Mouse (Mus musculus): ENCODE data around the gene Tmem141. TPM values are rescaled to one million over a fixed set of nuclear protein-coding genes. Genes with fewer than 3 reads are reported as not detected.
A peak's percentile ranks its signal among the peaks of the same experiment; 100 is the strongest.

The Tmem141 gene
- total RNA-seq, 4 experiments from 2014 or later = 14.9 to 24.0 (median 16.6) TPM

DNA sequence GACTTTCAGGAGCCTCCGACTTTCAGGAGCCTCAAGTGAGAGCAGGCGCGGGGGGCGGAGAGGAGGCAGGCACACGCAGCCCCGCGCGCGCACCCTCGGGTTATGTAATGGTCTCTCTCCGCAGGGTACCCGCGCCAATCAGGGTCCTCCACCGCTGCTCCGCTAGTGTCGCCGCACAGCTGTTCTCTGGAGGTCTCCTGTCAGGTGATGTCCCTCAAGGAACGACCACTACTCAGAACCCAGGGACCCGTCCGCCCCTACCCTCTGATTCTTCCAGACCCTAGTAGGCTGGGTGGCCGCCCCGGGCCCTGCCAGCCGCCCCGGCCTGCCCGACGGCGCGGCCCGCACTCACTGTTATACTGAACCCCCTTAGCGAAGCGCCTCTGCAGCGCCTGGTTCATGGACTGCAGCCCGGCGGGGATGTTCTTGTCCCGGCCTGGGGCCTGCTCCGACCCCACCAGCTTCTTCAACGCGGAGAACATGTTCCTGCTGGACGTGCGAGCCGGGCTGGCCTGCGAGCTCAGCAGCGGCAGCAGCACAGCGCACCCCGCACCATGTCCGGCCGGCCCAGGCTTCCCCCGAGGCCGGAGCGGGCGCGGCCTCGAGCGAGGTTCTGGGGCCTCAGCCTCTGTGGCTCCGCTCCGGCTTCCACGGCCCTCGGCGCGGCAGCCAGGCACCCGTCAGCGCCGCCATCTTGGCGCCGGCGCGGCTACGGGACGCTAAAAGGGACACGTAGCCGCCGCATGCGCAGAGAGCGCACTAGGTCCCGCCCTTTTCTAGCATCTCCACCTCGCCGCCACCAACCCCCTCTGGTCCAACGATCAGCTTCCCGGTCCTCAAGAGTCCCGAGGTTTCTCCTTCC, 13.8 kb downstream of the Tmem141 start, which contains the start of gene Rabl6:
Rabl6 (minus strand) TSS at position 761 of the 862 bp plus-strand sequence.
- peak; percentile 76 to 91 for DNase-seq (ENCODE audit: low spot score in 2 of 2)

DNA sequence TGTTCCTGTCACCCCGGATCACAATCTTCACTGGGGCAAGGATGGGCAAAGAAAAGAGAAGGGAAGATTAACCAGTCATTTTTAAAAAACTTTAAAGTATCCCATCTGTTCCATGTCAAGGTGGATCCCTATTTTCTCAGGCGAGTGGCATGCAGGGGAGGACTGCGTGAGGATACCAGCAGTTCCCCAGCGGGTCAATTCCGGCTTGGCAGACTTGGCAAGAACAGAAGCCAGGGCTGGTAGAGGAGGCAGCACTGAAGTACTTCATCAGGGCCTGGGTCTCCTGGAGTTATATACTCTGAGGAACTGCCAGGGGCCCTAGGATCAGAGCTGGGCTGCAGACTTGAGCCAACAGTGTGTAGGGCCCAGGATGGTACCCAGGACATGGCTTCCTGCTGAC, 19.3 kb downstream of the Tmem141 start:
- DNase-seq (ENCODE audit: low spot score in 2 of 2) = no peak

DNA sequence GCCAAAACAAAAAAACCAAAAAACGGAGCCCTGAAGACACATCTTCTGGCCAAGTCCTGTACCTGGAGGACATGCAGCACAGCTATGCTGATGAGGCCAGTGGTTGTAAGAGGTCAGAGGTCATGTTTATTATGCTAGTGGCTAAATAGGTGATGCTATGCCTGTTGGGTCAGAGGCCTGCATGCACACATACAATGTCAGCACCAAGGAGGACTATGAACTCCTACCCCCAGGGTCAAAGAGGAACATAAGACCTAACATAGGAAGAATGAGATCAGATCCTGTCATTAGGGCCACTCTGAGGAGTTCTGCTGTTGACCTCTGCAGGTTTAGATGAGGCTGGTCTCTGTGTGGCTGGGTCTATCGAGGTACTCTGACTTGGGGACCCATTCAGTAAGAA, 21.8 kb downstream of the Tmem141 start:
- no peak for DNase-seq (ENCODE audit: low spot score in 2 of 2)

DNA sequence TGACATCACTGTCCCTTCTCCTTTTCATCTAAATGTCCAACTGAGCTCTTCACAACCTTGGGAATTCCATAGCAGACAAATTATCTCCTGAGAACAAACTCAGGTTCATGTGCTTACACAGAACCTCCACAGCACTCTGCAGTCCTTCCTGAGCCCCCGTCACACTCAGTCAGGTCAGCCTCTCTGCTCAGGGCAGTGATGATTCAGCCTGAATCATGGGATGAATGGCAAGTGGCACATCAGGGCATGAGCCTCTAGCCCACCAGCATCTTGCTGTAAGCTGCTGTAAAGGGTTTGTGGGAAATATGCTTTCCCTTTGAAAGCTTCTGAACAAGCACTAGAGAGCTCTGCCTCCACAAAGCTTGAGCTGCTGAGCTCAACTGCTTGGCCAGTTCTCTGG, 23.1 kb downstream of the Tmem141 start:
- no peak for DNase-seq (ENCODE audit: low spot score in 2 of 2)

DNA sequence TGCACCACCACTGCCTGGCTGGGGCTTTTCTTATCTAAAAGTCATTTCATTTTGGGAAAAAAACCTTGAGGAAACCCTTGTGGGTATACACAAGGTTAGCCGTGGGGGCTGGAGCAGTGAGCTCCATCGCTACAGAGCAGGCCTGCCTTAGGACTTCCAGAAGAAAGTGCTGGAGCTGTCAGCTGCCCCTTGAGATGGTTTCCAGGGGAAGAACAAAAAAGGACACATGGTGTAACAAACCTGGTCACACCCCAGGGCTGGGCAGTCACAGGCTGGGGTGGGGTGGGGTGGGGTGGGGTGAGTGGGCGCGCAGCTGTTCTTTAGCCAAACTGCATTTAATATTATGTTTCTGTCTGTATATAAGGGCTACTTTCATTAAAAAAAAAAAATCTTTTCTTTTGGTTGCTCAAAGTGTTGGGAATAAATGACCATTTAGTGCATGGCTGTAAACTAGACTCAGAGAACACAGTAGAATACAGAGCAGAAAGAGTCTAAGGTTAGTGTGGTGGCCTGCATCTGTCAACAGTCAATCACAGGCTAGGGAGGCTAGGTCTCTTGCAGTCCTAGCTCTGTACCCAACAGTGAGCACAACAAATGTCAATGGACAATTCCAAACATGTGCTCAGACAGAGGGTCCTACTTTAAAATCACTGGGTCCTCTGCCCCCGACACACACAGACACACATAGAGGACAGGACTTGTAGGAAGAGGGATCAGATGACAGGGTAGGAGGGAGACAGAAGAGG, 24.9 kb downstream of the Tmem141 start:
- no peak for DNase-seq (ENCODE audit: low spot score in 2 of 2)

DNA sequence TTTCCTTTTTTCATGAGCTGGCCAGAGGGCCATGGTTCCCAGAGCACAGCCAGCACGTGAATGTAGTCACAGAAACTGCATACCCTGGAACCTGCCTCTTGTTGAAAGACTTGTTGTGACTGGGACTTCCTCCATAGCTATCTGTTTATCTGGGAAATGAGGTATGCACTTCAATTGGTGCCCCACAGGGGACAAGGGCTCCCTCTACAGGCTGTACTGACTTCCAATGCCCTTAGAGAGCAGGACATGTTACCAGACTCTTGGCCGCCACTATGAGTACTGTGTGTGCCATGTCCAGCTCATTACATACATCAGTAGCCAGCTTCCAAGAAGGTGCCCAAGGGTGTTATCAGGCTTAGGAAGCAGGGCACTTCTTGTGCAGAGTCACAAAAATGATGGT, 29.9 kb downstream of the Tmem141 start:
- peak; percentile 51 to 65 for DNase-seq (ENCODE audit: low spot score in 2 of 2)

DNA sequence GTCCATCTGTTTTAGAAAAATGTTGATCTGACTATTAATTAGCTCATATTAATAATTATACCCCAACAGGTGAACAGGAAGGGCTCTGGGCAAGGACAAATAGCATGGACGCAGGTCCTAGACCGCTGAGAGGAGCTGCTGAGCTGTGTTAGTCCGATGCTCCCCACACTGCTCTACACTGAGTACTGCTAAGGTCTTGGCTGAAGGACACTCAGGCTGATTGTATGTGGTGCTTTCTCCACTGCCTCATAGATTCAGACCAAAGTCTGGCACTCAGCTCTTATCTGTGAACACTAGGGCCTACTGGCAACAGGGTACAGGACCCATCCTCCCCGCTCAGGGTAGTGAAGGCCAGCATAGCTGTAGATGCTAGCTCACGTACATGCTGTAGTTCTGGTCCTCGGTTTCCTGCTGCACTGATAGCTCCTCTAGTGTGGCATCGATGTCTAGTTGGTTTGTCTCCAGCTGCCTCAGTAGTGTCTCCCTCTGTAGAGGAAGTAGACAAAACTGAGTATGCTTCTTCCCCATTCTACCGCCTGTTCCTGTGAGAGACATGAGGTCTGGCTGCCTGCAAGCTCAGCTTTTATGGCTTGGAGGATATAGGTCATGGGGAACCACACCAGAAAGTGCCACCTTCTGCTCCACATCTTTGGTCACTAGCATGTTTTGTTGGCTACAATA, 33.4 kb downstream of the Tmem141 start:
- no peak for DNase-seq (ENCODE audit: low spot score in 2 of 2)

DNA sequence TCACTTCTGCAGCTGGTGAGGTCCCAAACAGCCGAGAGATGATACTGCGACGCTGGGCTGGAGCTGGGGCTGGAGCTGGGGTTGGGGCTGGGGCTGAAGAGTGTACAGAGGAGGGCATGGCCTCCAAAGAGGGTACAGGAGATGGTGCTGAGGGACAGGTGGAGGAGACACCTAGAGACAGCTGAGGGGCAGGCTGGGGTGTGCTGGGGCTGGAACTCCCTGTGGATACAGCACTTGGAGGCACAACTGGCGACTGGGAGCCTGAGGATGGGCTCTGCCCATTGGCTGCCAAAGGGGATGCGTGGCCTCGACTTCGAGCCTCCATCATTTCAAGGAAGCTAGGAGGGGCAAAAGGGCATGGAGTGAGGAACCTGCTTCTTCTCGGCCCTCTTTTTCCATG, 34.5 kb downstream of the Tmem141 start:
- DNase-seq (ENCODE audit: low spot score in 2 of 2) = no peak

DNA sequence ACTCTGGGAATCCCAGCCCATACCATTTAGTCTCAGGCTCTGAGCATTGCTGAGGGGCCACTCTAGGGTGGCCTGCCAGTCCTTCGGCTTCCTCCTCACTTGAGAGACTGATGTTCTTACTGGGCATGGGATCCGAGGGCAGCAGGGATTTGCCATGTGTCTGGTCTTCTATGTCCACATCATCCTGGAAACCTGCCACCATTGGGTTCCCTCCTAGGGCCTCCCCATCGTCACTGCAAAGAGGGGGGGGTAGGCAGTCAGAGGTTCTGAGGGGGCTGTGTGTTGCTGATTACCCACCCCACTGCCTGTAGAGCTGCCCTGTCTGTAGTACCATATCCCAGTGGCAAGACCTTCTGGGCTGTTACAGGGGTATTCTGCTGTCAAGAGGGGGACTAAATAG, 36.2 kb downstream of the Tmem141 start:
- DNase-seq (ENCODE audit: low spot score in 2 of 2) = no peak

DNA sequence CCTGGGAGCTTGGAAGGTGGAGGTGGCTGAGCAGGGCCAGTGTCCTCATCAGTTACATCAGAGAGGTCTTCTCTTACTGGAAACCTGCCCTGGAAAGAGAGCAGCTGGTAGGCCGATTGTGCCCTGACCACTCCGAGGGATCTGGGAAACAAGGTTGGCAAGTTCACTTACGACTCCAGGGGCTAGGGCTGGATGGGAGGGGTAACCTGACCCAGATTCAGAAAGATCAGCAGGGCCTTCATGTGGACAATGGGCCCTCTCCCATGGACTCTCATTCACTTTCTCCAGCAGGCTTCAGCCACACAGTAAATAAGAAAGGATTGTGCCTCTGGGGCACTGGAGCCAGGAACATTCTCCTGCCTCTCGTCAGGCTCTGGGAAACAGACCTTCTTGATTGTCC, 36.9 kb downstream of the Tmem141 start:
- DNase-seq (ENCODE audit: low spot score in 2 of 2) = peak in 1 of 2 experiments; percentile 55

DNA sequence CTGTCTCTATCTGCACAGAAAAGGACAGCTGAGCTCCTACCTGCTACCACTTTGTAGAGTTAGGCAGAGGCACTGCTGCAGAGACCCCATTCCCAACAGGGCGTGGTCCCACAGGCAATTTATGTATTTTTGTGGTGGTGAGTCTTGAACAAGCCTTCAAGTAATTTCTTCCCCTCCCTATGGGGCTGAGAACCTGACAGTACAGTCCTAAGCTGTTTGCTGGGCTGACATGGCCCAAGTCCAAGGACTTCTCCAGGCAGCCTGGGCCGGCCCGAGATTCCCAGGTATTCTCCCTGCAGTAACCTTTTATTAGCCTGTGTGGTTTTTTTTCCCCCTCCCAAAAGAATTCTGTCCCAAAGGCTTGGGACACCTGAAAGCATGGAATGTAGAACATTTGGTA, 37.7 kb downstream of the Tmem141 start:
- DNase-seq (ENCODE audit: low spot score in 2 of 2) = no peak

DNA sequence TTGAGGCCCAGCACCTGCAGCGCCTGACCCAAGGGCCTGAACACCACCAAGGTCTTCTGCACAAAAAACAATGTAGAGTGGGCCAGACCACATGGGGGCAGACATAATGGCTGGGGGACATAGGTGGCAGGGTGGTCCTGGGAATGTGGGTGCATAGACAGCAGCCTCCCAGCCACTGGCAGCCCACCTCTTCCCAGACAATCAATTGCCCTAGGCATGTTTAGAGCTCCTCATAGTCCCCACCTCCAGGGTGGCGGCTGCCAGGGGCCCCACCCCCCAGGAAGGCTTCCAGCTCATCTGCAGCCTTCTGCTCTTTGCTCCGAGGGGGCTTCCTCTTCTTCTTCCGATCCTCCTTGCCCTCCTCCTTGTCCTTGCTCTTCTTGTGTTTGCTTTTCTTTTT, 38.2 kb downstream of the Tmem141 start:
- DNase-seq (ENCODE audit: low spot score in 2 of 2) = no peak

DNA sequence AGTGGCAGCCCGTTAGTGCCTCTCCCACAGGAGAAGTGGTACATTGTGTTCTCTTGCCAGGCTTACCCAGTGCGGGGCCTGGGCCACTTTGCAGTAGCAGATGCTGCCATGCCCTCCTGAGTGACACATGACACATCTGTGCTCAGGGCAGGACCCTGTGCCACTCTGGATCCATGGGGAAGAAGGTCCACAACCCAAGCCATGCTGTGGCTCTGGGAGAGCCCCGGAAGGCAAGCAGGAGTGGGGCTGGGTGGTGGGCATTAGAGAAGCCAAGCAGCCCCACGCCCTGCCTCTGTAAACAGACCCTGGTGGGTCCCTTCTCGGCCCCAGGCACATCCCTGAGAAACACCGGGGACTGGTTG, 38.7 kb downstream of the Tmem141 start:
- DNase-seq (ENCODE audit: low spot score in 2 of 2) = no peak

DNA sequence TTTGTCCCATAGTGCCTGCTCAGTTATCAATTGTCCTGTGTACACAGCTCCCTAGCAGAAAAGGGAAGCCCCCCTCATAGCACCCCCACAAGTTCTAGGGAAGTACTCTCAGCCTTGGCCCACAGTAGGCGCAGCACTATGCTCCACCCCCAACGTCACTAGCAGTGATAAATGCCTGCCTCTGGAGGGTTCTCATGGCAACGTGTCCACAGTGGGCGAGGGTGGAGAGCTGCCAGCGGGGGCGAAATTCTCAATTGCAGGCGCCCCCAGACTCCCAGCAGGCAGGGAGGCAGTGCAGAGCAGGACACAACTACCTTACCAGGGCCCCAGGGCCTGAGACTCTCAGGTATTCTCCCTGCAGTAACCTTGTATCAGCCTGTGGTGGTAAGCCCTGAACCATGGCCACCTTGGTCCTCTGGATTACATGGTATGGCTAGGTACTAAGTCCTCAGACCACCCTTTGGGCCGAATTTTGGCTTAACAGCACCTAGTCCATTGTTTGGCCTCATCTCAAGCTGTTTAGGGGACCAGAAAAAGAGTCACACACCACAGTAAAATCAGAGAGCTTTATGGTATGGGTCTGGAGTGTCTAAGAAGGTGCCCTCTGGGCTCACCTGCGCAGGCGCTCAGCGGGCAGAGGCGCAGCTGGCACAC, 39.2 kb downstream of the Tmem141 start:
- DNase-seq (ENCODE audit: low spot score in 2 of 2) = peak; percentile 83 to 84

DNA sequence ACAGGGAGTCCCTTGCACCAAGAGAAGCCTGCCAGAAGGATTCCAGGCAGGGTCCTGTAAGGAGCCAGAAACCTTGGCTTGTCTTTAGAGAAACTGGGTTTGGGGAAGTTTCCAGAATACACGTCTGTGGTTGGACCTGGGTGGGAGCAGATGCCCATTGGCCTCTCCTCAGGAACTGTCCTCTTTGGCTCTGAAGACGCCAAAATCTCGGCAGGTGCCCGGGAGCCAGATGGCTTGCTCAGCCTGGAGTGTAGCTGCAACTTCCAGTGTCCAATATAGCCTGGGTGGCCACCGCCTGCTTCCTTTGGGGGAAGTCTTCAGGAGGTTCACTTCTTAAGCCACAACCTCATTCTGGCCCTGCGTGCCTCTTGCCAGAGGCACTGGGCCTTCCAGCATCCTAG, 39.9 kb downstream of the Tmem141 start:
- peak; percentile 38 to 45 for DNase-seq (ENCODE audit: low spot score in 2 of 2)

DNA sequence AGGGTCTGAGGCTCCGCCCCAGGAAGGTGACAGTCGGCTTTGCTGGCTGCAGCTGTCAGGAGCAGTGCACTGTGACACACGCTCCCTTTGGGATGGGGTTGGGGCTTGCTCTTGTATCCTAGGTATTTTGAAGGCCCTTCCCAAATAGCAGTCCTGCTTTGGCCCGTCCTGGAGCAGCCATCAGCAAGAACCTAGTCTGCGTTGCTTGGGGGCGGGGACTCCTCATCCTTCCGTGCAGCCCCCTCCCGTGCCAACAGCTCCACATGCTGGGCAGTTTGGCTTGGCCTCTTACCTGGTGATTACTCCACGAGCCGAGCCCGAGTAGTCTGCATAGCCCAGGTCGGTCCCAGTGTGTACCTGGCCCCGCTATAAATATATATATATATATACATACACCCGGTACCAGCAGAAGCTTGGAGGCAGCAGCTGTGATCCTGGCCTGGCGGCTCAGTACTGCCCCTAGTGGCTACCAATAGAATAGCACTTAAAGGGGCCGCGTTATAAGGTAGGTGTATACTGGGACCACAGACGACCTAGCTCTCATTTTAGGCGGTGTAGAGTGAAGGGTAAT, 40.4 kb downstream of the Tmem141 start, which contains the start of gene Ajm1:
Ajm1 (minus strand) TSS at position 464 of the 571 bp plus-strand sequence.
- DNase-seq (ENCODE audit: low spot score in 2 of 2) = peak; percentile 71 to 76

DNA sequence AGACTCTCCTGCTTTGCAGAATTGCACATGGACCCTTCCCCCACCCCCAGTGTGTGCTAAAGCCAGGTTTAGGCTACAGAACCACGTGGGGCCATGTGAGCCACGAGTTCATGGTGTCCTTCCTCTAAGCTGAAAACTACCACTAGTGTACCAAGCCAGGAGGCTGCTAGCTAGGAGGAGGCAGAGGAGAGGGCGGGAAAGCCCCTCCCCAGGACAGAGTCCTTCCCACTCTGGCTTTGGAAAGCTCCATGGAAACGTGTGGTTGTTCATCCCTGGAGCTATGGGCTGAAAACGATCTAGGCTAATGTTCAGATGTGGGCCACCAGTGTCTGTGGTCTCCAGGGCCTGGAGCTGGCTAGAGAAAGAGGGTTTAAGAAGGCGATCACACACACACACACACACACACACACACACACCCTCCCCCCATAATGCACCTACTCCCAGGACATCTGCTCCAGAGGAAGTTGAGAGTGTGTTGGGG, 41.1 kb downstream of the Tmem141 start:
- peak; percentile 44 to 55 for DNase-seq (ENCODE audit: low spot score in 2 of 2)

DNA sequence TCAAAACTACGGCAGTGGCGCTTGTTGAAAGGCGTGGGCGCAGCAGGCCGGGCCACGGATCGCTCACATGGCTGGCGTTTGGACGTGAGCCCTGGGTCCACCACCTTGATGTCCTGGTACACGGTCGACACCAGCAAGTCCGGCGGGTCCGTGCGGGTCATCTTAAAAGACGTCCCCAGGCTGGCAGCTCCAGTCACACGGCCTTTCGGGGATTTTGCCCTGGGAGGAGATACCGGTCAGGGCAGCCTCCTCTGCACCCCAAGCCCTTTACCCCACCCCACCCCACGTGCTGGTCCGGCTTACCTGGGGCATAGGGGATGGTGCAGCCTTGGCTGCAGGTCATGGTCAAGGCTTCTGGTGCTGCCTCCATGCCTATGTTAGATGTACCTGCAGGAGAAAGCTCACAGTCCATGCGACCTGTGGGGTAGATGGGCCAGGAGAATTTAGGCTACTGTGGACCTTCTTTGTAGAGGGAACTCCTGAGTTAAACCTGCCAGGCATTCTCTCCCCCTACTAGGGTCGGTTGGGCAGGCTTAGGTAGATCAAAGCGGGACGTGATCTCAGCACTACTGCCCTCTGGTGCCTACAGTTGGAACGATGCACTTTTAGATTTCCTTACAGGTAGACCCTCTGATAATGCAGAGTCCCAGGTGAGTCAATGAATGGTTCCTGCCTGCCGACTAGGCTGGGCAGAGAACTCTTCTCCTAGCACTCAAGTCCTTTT, 41.9 kb downstream of the Tmem141 start:
- DNase-seq (ENCODE audit: low spot score in 2 of 2) = peak; percentile 43 to 50

DNA sequence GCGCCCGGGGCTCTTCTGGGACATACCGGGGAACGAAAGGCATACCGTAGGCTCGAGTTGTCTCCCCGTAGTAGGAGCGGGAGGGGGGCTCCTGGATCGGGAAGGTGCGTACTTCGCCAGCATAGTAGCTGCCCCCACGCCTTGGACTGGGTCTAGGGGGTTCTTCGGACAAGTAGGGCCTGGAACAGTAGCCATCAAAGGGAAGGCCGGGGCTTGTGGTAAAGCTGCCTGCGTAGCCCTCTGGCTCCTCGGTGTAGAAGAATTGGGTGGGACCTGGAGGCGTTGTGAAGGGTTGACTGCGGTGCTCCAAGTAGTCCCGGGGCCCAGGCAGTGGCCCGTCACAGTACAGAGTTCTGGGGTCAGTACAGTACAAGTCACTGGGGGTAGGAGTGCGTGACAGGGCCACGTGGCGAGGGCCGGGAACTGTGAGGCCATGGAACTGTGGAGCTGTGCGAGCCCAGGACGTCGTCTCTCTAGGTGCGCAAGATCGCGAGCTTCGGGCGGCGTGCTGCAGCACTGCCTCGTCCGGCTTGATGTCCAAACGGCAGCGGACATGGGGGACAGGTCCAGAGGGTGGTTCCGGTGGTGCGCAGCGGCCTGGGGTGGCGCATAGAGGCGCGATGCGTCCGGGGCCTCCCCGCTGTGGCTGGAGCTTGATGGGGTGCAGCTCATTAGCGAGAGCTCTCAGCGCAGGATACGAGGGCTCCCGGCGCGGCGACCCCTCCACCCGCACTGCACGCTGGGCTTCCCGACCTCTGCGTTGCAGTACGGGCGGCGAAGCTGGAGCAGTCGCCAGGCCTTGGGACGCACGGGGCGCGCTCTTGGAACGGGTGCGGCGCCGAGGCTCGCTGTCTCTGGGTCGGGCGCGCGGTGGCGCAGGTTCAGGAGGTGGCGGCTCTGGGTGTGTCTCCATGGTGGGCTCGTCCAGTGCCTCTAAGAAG, 42.7 kb downstream of the Tmem141 start:
- DNase-seq (ENCODE audit: low spot score in 2 of 2) = no peak
